Mouse (Mus musculus) ES-E14 (cell line): ENCODE measurements around the gene Irf2bp2. TPM values are rescaled to one million over a fixed set of nuclear protein-coding genes. Genes with fewer than 3 reads are reported as not detected.

Source experiments
- DNase-seq: peaks from one replicate; pipeline ENCODE4 v3.0.0-alpha.2; 2013; ENCODE audit warnings: low read depth, low spot score
- H3K27ac ChIP-seq: 2 replicates; pipeline ENCODE4 v1.5.1; 2012; ENCODE audit warnings: low read depth, mild to moderate bottlenecking, low read length, moderate library complexity, mixed read lengths; ENCODE audit not compliant: poor library complexity, insufficient read depth, severe bottlenecking
- H3K36me3 ChIP-seq: 2 replicates; pipeline ENCODE4 v1.6.1; 2012; ENCODE audit warnings: mild to moderate bottlenecking, low read length, moderate library complexity, mixed read lengths; ENCODE audit not compliant: control insufficient read depth, poor library complexity, insufficient read depth, severe bottlenecking
- H3K4me1 ChIP-seq, 2 experiments: fragments of 150-350 bp in 1 of 2; sonication (generic) in 1 of 2; 2 replicates each; pipeline ENCODE4 v1.6.1; 2012; ENCODE audit warnings: low read length in 2 of 2, mild to moderate bottlenecking in 1 of 2, mixed read lengths in 1 of 2; ENCODE audit not compliant: control insufficient read depth in 2 of 2, insufficient read depth in 2 of 2, poor library complexity in 1 of 2
- H3K4me3 ChIP-seq, 2 experiments: fragments of 150-350 bp in 1 of 2; sonication (generic) in 1 of 2; 2 replicates each; pipeline ENCODE4 v1.5.1; 2012; ENCODE audit warnings: low read length in 2 of 2, low read depth in 1 of 2, mild to moderate bottlenecking in 1 of 2, mixed read lengths in 1 of 2; ENCODE audit not compliant: insufficient read depth in 1 of 2, poor library complexity in 1 of 2, severe bottlenecking in 1 of 2
- H3K9ac ChIP-seq: 2 replicates; pipeline ENCODE4 v1.6.1; 2012; ENCODE audit warnings: low read depth, mild to moderate bottlenecking, low read length, mixed read lengths; ENCODE audit not compliant: poor library complexity, insufficient read depth, severe bottlenecking
- H3K9me3 ChIP-seq: fragments of 150-350 bp; sonication (generic); 2 replicates; pipeline ENCODE4 v1.6.1; 2012; ENCODE audit warnings: low read depth, mild to moderate bottlenecking, low read length; ENCODE audit not compliant: control insufficient read depth, insufficient read depth
- CHD2 ChIP-seq: IDR thresholded peaks from 2 replicates; pipeline ENCODE4 v1.6.1; 2014; ENCODE audit warnings: mild to moderate bottlenecking, low read depth, low read length, inconsistent platforms
- HCFC1 ChIP-seq: IDR thresholded peaks from 2 replicates; pipeline ENCODE4 v1.6.1; 2012; ENCODE audit warnings: low read length, inconsistent platforms, borderline replicate concordance; ENCODE audit not compliant: insufficient read depth
- MAFK ChIP-seq: IDR thresholded peaks from 2 replicates; pipeline ENCODE4 v1.6.1; 2014; ENCODE audit warnings: mild to moderate bottlenecking, low read depth, low read length, inconsistent platforms; ENCODE audit not compliant: insufficient read depth
- ZC3H11A ChIP-seq: IDR thresholded peaks from 2 replicates; pipeline ENCODE4 v1.6.1; 2012; ENCODE audit warnings: low read depth, mild to moderate bottlenecking, inconsistent platforms, low read length, borderline replicate concordance
- ZNF384 ChIP-seq: IDR thresholded peaks from 2 replicates; pipeline ENCODE4 v1.6.1; 2012; ENCODE audit warnings: low read depth, low read length, inconsistent platforms
- in situ Hi-C, 2 experiments: fragments of 600-800 bp; cut with MboI; formaldehyde crosslinking; loops; one replicate each; pipeline ENCODE4 v1.15.1; 2025; ENCODE audit warnings: low sequenced_read_pairs in 2 of 2, inconsistent platforms in 1 of 2; ENCODE audit not compliant: unreplicated experiment in 2 of 2
- total RNA-seq: library from RNA; depleted of rRNA; stranded (reverse); fragments of 300-350 nt; gene quantifications from 2 replicates; pipeline ENCODE4 v1.2.3, GENCODE M21; 2012; rRNA removed

Gene Irf2bp2
- total RNA-seq, 1 experiment, result 25.7 TPM

DNA sequence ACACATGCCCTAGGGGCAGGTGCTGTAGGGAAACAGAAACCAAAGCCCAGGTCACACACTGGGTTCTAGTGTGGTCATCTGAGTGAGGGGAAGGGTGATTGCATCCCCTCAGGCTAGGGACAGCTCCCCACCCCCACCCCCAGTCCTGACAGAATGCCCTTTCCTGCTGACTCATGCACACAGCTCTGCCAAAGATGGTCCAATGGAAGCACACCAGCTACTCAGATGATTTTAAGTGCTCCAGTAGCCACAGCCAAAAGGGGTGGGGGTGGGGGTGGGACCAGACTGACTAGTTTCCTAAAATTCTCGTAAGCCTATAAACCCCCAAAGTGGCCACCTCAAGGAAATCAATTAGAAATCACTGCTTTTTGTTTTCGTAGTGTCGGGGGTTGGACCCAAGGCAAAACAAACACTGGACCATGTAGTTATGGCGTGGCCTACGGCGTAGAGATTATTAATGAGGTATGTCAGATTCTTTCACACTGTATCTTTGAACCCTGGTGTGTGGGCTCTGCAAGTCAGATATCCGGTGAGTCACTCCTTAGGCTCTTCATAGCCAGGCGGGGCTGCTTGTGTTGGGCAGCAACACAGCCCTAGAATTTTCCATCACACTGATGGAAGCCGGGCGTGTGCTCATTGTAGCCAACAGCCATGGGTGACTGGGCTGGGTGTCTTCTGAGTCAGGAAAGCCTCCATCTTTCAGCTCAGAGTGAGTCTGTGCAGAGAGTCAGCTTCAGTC is 54.3 kb downstream of the Irf2bp2 start:
- peak overlapping the region; percentile 44 for H3K27ac ChIP-seq
- H3K9me3 ChIP-seq, result no peaks in the 10 kb centered on the region
- DNase-seq, result no peak
- H3K9ac ChIP-seq, result peak overlapping the region; percentile 5; the same call in 1 of the 2 replicates
- TF ChIP-seq MAFK (peak; percentile 87), ZC3H11A (no peak), ZNF384 (no peak), HCFC1 (no peak)
- no peaks in the 10 kb centered on the region for H3K36me3 ChIP-seq
- peaks cover 5 to 24% of the 10 kb centered on the region in 2 experiments; a peak in 2 of 4 replicates for H3K4me1 ChIP-seq
- in situ Hi-C loops, result no loop called here
- H3K4me3 ChIP-seq, result no peak overlapping the region

DNA sequence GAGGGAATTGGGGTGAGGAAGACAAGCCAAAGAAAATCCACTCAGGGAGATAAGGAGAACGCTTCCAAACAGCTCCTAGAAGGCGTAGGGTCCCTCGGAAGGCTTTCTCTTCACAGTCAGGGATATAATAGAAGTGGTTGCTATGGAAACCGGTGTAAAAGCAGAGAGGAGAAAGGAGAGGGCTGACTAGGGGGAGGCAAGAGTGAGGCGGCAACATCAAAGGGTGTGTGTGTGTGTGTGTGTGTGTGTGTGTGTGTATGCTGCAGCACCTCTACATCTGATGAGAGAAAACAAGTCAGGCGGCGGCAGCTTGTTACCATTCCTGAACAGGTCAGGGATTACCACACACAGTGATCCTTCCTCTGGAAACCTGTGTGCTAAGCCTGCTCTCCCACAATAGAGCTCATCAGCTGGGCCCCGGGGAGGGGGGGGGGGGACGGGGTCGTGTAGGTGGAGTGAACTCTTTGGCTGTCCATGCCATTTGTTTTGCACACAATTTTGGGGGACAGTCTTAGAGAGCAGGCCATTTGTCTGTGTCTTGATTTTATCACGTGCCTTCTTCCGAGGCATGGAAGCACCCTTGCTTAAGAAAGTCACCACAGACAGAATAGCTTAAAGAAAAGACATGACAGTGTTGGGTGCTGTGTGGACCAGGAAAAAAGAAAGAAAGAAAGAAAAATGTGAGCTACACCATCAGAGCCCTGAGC is 55.0 kb downstream of the Irf2bp2 start:
- Histone ChIP-seq H3K4me3 (no peak overlapping the region), H3K9me3 (no peaks in the 10 kb centered on the region), H3K27ac (peak overlapping the region; percentile 60), H3K9ac (peak overlapping the region; percentile 5; the same call in 1 of the 2 replicates), H3K4me1 (peaks cover 5 to 24% of the 10 kb centered on the region in 2 experiments; a peak in 2 of 4 replicates), H3K36me3 (no peaks in the 10 kb centered on the region)
- in situ Hi-C loops, result no loop called here
- TF ChIP-seq MAFK, result no peak
- no peak for TF ChIP-seq ZC3H11A
- TF ChIP-seq HCFC1, result no peak
- no peak for TF ChIP-seq ZNF384
- no peak for TF ChIP-seq CHD2
- DNase-seq, result peak; percentile 60

Other genes starting within 250 kb of the Irf2bp2 start
- gene Coa6, start 171.5 kb downstream of the Irf2bp2 start, total RNA-seq, result 26.0 and 34.9 TPM in 2 replicates
- 9.5 and 11.9 TPM in 2 replicates for gene Tarbp1, start 118.9 kb downstream of the Irf2bp2 start, total RNA-seq